Mouse (Mus musculus) ES-E14 (cell line): Measurements from ENCODE around the gene Rab21.

Experiments used
- CHD2 ChIP-seq: IDR thresholded peaks from 2 replicates; pipeline ENCODE4 v1.6.1; 2014; ENCODE audit warnings: mild to moderate bottlenecking, low read depth, low read length, inconsistent platforms
- ZC3H11A ChIP-seq: IDR thresholded peaks from 2 replicates; pipeline ENCODE4 v1.6.1; 2012; ENCODE audit warnings: low read depth, mild to moderate bottlenecking, inconsistent platforms, low read length, borderline replicate concordance
- ZNF384 ChIP-seq: IDR thresholded peaks from 2 replicates; pipeline ENCODE4 v1.6.1; 2012; ENCODE audit warnings: low read depth, low read length, inconsistent platforms

- TF ChIP-seq ZC3H11A (peak; percentile 80), ZNF384 (no peak), CHD2 (no peak)
Observed at GRCm38 (mm10) chr10:115323295-115323694, 7.9 kb upstream of the Rab21 start.
